12 mouse cellular contexts compared by ENCODE assay signal in genomic region chr8:114684046-114684702, GRCm38 (mm10).
A peak's percentile ranks its signal among the peaks of the same experiment; 100 is the strongest.
DNase-seq lines count a peak whose midpoint lies in the region.
"Had no signal": no experiment of that assay in that cellular context is flagged by ENCODE, and none has a peak within 500 bp of the region (broad histone marks: within the 10 kb centered on the region; RNA-seq: fewer than 3 reads in every experiment).

No protein-coding gene starts in this region.

- peak; percentile 51 for DNase-seq in cerebellum, adult 9-10 months
- no peak for DNase-seq in cerebellum, adult 8-10 months
- peak; percentile 14 for DNase-seq in layer of hippocampus, adult 11-12 months (ENCODE audit: low spot score)
- DNase-seq in layer of hippocampus, postnatal 36 days: no peak
- peak; percentile 7 to 15 for DNase-seq in heart, postnatal 36 days
- peak; percentile 48 to 84 for DNase-seq in lung, postnatal 4 days
- no peak for DNase-seq in adrenal gland, postnatal 36 days
- no peak for DNase-seq in spleen, adult 18-20 months
- DNase-seq: adrenal gland, adult 2 months; kidney, postnatal 4 days; right cerebral cortex, postnatal 14 days; thymus, adult 2 months had no signal

- intact Hi-C loops in heart, postnatal 36 days (cut with DNase I): no loop called here

Comparison
In these comparisons a context has a peak if more than half of its experiments do, and no peak if none do; other contexts are left out.
1. DNase-seq: peak in cerebellum, adult 9-10 months (single experiment), layer of hippocampus, adult 11-12 months (single experiment), heart, postnatal 36 days (2 of 2) and lung, postnatal 4 days (2 of 2); none in cerebellum, adult 8-10 months (single experiment), layer of hippocampus, postnatal 36 days (0 of 2), adrenal gland, postnatal 36 days (0 of 2) and spleen, adult 18-20 months (0 of 2).